Mouse (Mus musculus) testis, adult 2 months (tissue): ENCODE results near the gene Nfix. TPM values are rescaled to one million over a fixed set of nuclear protein-coding genes. Genes with fewer than 3 reads are reported as not detected.

ENCODE experiments used
- H3K27ac ChIP-seq: fragments of 200-500 bp; 2 replicates; pipeline ENCODE4 v1.5.1; 2012; ENCODE audit warnings: low read depth, low read length; ENCODE audit not compliant: control insufficient read depth, insufficient read depth
- H3K27me3 ChIP-seq: fragments of 200-500 bp; 2 replicates; pipeline ENCODE4 v1.6.1; 2012; ENCODE audit warnings: mild to moderate bottlenecking, low read length, moderate library complexity; ENCODE audit not compliant: control insufficient read depth, insufficient read depth
- H3K36me3 ChIP-seq: fragments of 200-500 bp; 2 replicates; pipeline ENCODE4 v1.6.1; 2012; ENCODE audit warnings: mild to moderate bottlenecking, low read length; ENCODE audit not compliant: control insufficient read depth, insufficient read depth
- H3K4me1 ChIP-seq: fragments of 200-500 bp; 2 replicates; pipeline ENCODE4 v1.6.1; 2012; ENCODE audit warnings: low read length; ENCODE audit not compliant: control insufficient read depth, insufficient read depth
- H3K4me3 ChIP-seq: fragments of 200-500 bp; 2 replicates; pipeline ENCODE4 v1.5.1; 2012; ENCODE audit warnings: low read depth, mild to moderate bottlenecking, low read length, moderate library complexity, mixed read lengths; ENCODE audit not compliant: control insufficient read depth
- CTCF ChIP-seq: fragments of 200-500 bp; IDR thresholded peaks from 2 replicates; pipeline ENCODE4 v1.5.1; 2012; ENCODE audit warnings: low read depth, mild to moderate bottlenecking, inconsistent platforms, low read length, moderate library complexity; ENCODE audit not compliant: control insufficient read depth, insufficient read depth, insufficient replicate concordance
- POLR2A ChIP-seq: fragments of 200-500 bp; IDR thresholded peaks from 2 replicates; pipeline ENCODE4 v1.6.1; 2012; ENCODE audit warnings: low read depth, mild to moderate bottlenecking, inconsistent platforms, low read length, moderate library complexity; ENCODE audit not compliant: control insufficient read depth
- polyA plus RNA-seq: library from polyadenylated mRNA; depleted of rRNA; stranded (reverse); fragments of >200 nt; gene quantifications from 2 replicates; pipeline ENCODE4 v1.2.3, GENCODE M21; 2012

The Nfix gene
- polyA plus RNA-seq, 1 experiment, result 5.0 TPM

DNA sequence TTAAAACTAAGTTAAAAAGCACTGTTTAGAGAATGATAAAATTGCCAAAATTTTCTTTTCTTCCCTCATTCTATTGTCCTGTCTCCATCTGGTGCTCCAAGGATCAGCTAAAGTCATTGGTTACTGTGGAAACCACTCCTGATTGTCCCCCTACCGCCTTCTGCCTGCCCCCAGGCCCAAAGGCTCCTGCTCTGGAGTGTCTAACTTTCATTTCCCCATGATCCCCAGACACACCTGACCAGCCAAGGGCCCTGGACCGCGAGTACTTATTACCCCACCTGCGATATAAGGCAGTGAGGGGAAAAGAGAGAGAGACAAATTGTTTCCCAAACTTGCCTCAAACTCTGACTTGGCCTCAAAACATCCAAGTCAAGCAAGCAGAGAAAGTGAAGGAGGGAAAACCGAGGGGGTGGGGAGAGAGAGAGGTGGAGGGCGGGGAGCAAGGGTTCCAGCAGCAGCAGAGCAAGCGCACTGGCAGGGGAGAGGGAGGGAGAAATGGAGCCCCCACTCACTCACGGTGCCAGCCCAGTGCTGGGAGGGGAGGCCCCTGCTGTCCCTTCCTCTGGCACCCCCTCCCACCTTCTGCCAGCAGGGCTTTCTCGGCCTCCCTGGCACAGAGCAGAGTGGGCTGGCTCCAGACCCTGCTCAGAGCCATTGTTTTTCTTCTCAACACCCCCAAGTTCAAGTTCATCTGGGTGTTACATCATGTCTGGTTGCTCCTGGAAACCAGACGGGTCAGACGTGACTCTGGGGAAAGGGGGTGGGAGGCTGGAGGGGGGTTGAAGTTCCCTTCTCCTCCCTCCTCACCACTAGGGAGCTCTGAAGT lies 88.0 kb downstream of the Nfix start:
- H3K36me3 ChIP-seq, result no peaks in the 10 kb centered on the region
- H3K27me3 ChIP-seq, result no peaks in the 10 kb centered on the region
- peaks cover 17% of the 10 kb centered on the region for H3K4me1 ChIP-seq
- peak overlapping the region; percentile 68 for H3K27ac ChIP-seq
- TF ChIP-seq CTCF (no peak), POLR2A (no peak)
- H3K4me3 ChIP-seq, result no peak overlapping the region

- TF ChIP-seq POLR2A (no peak), CTCF (no peak)
- Histone ChIP-seq H3K36me3 (no peaks in the 10 kb centered on the region), H3K4me3 (no peak overlapping the region), H3K4me1 (peaks cover 22% of the 10 kb centered on the region), H3K27ac (peak overlapping the region; percentile 11; the same call in 1 of the 2 replicates), H3K27me3 (no peaks in the 10 kb centered on the region)
These were observed 88.8 kb downstream of the Nfix start for GRCm38 (mm10) chr8:84711312-84711711.

GRCm38 (mm10) chr8:84709931-84710330 lies 90.2 kb downstream of the Nfix start:
- Histone ChIP-seq H3K27me3 (no peaks in the 10 kb centered on the region; the same call in 1 of the 2 replicates), H3K36me3 (no peaks in the 10 kb centered on the region), H3K4me1 (peaks cover 25% of the 10 kb centered on the region), H3K27ac (no peak overlapping the region), H3K4me3 (no peak overlapping the region)
- TF ChIP-seq POLR2A (no peak), CTCF (no peak)

GRCm38 (mm10) chr8:84708774-84709475 lies 91.2 kb downstream of the Nfix start:
- no peaks in the 10 kb centered on the region; the same call in 1 of the 2 replicates for H3K27me3 ChIP-seq
- no peak overlapping the region; the same call in 1 of the 2 replicates for H3K27ac ChIP-seq
- no peak overlapping the region for H3K4me3 ChIP-seq
- H3K36me3 ChIP-seq, result no peaks in the 10 kb centered on the region
- peaks cover 29% of the 10 kb centered on the region for H3K4me1 ChIP-seq
- TF ChIP-seq POLR2A, result no peak
- TF ChIP-seq CTCF, result peak; percentile 87; the same call in 1 of the 2 replicates

DNA sequence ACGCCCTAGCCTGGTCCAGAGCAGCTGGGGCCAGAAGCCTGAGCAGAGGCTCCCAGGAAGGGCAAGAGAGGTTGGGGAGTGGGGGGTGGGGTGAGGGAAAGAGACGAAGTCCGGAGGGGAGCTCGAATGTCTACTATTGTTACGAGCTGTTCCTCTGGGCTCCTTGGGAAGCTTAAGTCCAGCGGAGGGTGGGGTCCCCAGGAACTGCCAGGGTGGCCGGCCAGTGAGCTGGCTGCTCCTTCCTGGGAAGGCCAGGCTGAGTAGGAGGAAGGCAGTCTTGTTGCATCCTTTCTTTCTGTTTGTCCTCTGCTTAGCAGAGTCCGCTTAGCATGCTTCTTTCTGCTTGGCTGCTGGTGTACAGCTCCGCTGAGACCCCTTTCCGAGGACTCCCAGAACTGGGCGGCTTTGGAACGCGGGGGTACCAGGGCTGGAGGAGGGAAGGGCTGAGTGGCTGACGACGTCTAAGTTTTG lies 92.0 kb downstream of the Nfix start:
- Histone ChIP-seq H3K27me3 (no peaks in the 10 kb centered on the region; the same call in 1 of the 2 replicates), H3K27ac (peak overlapping the region; percentile 71; the same call in 1 of the 2 replicates), H3K36me3 (no peaks in the 10 kb centered on the region), H3K4me1 (peaks cover 32% of the 10 kb centered on the region), H3K4me3 (no peak overlapping the region)
- TF ChIP-seq POLR2A (no peak), CTCF (no peak)

DNA sequence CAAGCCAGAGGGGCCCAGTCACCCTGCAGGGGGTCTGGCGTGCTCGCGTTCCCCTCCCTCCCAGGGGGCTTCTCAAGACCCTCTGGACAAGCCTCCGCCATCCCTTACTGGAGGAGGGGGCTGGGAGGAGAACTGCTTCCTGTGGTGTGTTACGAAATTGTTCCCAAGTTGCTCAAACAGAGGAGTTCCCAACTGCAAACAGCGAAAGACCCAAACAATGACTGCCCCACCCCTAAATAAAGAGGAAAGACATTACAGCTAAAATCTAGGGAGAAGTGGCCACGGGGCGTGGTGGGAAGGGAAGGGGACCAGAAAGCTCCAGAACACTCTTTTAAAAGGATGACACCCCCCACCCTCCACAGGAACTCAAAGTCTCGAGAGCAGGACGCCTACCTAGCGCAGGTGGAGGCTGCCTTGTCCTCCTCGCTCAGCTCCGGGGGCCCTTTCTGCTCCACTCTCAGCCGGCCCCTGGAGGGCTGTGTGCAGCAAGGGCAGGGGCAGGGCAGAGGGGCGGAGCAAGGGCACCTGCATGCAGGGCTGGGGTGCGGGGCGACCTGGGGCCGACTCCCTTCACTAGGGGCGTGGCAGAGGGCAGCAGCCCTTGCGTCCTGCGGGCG lies 92.8 kb downstream of the Nfix start:
- H3K27me3 ChIP-seq, result no peaks in the 10 kb centered on the region; the same call in 1 of the 2 replicates
- TF ChIP-seq CTCF (no peak), POLR2A (no peak)
- peaks cover 32% of the 10 kb centered on the region for H3K4me1 ChIP-seq
- peak overlapping the region; percentile 46 for H3K4me3 ChIP-seq
- H3K27ac ChIP-seq, result peak overlapping the region; percentile 71
- H3K36me3 ChIP-seq, result no peaks in the 10 kb centered on the region

GRCm38 (mm10) chr8:84706610-84707266 lies 93.4 kb downstream of the Nfix start:
- H3K27me3 ChIP-seq, result no peaks in the 10 kb centered on the region; the same call in 1 of the 2 replicates
- H3K4me1 ChIP-seq, result peaks cover 32% of the 10 kb centered on the region
- H3K36me3 ChIP-seq, result no peaks in the 10 kb centered on the region
- TF ChIP-seq CTCF, result no peak
- TF ChIP-seq POLR2A, result no peak
- peak overlapping the region; percentile 71; the same call in 1 of the 2 replicates for H3K27ac ChIP-seq
- H3K4me3 ChIP-seq, result peak overlapping the region; percentile 46
